Mouse (Mus musculus) embryonic fibroblast, embryonic 13.5 days (primary cell): ENCODE measurements around the gene Babam2.

ENCODE experiments used
- CTCF ChIP-seq: IDR thresholded peaks from 2 replicates; pipeline ENCODE4 v1.5.1; 2011; ENCODE audit warnings: mild to moderate bottlenecking, control low read depth, low read length, moderate library complexity, borderline replicate concordance; ENCODE audit not compliant: insufficient read depth
- POLR2A ChIP-seq: IDR thresholded peaks from 2 replicates; pipeline ENCODE4 v1.6.1; 2011; ENCODE audit warnings: low read depth, mild to moderate bottlenecking, control low read depth, low read length, moderate library complexity

- TF ChIP-seq CTCF (no peak), POLR2A (no peak)
Observed at GRCm38 (mm10) chr5:32043153-32043552, 345.7 kb downstream of the Babam2 start.
